Mouse (Mus musculus): Measurements from ENCODE around the gene Gramd1b. TPM values are rescaled to one million over a fixed set of nuclear protein-coding genes. Genes with fewer than 3 reads are reported as not detected.
A peak's percentile ranks its signal among the peaks of the same experiment; 100 is the strongest.

The Gramd1b gene
- polyA plus RNA-seq, 1 experiment from 2014 or later = 2.2 TPM

- peak overlapping the region; percentile 55 for H3K4me3 ChIP-seq (ENCODE audit: low read depth, low read length)
- peaks cover 3% of the 10 kb centered on the region; the same call in 1 of the 2 replicates for H3K4me1 ChIP-seq (ENCODE audit: insufficient read depth, low read depth, low read length)
- TF ChIP-seq EP300 (IDR thresholded peaks at IDR 0.05) (no peak), CTCF (IDR thresholded peaks at IDR 0.05) (no peak)
- peak overlapping the region; percentile 79 for H3K27ac ChIP-seq (ENCODE audit: low read length)
- no peaks in the 10 kb centered on the region for H3K36me3 ChIP-seq (ENCODE audit: insufficient read depth, low read length)
- WGBS = 5% methylated on average over 7 of the region's 7 CpGs
- H3K9me3 ChIP-seq (ENCODE audit: low read length) = no peaks in the 10 kb centered on the region
- peak; percentile 85 for DNase-seq (ENCODE audit: low spot score)
- no peaks in the 10 kb centered on the region for H3K27me3 ChIP-seq (replicated peaks; ENCODE audit: insufficient read depth, low read length)
- peak overlapping the region; percentile 100 for H3K4me2 ChIP-seq (replicated peaks; ENCODE audit: low read depth, low read length)
- peak overlapping the region; percentile 50 for H3K9ac ChIP-seq (replicated peaks; ENCODE audit: low read depth)
- ATAC-seq = peak; percentile 84
These were observed 75.0 kb downstream of the Gramd1b start for GRCm38 (mm10) chr9:40456191-40456590.

DNA sequence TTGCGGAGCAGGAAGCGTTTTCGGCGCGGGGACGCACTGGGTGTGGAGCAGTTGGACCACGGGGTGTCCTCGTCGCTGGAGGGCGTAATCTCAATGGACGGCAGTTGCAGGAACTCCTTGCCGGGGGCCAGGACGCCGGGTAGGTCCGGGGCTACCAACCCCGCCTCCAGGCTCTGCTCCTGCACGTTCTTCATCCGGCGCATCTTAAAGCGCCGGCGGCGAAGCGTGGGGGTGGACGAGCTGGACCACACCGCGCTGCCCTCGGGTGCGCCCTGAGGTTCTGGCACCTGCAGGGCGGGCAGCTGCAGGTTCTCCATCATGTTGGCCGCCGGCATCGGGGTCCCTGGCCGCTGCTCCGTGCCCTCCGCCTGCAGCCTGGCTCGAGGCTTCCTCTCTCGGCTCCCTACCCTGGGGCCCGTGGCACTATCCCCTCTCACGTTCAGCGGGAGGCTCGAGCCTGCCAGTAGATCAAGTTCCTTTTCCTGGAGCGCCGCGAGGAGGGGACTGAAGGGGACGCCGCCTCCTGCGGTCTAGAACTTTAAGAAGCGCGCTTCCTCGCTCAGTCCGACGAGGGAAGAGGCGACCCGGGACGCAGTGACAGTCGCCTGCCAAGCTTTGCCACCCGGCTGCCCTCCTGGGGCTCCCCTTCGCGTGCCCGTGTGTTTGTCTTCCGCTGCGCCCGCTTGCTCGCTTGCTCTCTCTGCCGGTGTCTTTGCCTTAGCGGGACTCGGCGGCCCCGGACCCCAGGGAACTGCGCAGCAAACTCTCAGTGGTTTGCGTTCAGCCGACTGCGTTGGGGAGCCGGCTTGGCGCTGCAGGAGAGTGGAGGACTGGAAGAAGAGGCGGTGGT lies 75.6 kb downstream of the Gramd1b start:
- TF ChIP-seq EP300 (IDR thresholded peaks at IDR 0.05) (no peak), CTCF (IDR thresholded peaks at IDR 0.05) (peak; percentile 48)
- Histone ChIP-seq H3K27ac (ENCODE audit: low read length) (peak overlapping the region; percentile 79), H3K4me3 (ENCODE audit: low read depth, low read length) (peak overlapping the region; percentile 55), H3K9ac (replicated peaks; ENCODE audit: low read depth) (peak overlapping the region; percentile 50), H3K4me2 (replicated peaks; ENCODE audit: low read depth, low read length) (peak overlapping the region; percentile 100), H3K9me3 (ENCODE audit: low read length) (no peaks in the 10 kb centered on the region), H3K4me1 (ENCODE audit: insufficient read depth, low read depth, low read length) (peaks cover 3% of the 10 kb centered on the region; the same call in 1 of the 2 replicates), H3K36me3 (ENCODE audit: insufficient read depth, low read length) (no peaks in the 10 kb centered on the region), H3K27me3 (replicated peaks; ENCODE audit: insufficient read depth, low read length) (no peaks in the 10 kb centered on the region)
- peak; percentile 66 for ATAC-seq
- DNase-seq (ENCODE audit: low spot score) = peak; percentile 76
- WGBS = under 1% methylated on average over 59 of the region's 77 CpGs

GRCm38 (mm10) chr9:40455020-40455335 lies 76.2 kb downstream of the Gramd1b start:
- Histone ChIP-seq H3K9ac (replicated peaks; ENCODE audit: low read depth) (peak overlapping the region; percentile 50), H3K9me3 (ENCODE audit: low read length) (no peaks in the 10 kb centered on the region), H3K27me3 (replicated peaks; ENCODE audit: insufficient read depth, low read length) (no peaks in the 10 kb centered on the region), H3K4me1 (ENCODE audit: insufficient read depth, low read depth, low read length) (peaks cover 3% of the 10 kb centered on the region; the same call in 1 of the 2 replicates), H3K4me3 (ENCODE audit: low read depth, low read length) (peak overlapping the region; percentile 55), H3K4me2 (replicated peaks; ENCODE audit: low read depth, low read length) (peak overlapping the region; percentile 100), H3K36me3 (ENCODE audit: insufficient read depth, low read length) (no peaks in the 10 kb centered on the region), H3K27ac (ENCODE audit: low read length) (no peak overlapping the region)
- WGBS = under 1% methylated on average over 8 of the region's 8 CpGs
- DNase-seq (ENCODE audit: low spot score) (no peak), ATAC-seq (no peak; the same call in 1 of the 2 replicates)
- TF ChIP-seq EP300 (IDR thresholded peaks at IDR 0.05) (no peak), CTCF (IDR thresholded peaks at IDR 0.05) (no peak)

GRCm38 (mm10) chr9:40453889-40454288 lies 77.3 kb downstream of the Gramd1b start:
- no peak for DNase-seq (ENCODE audit: low spot score)
- Histone ChIP-seq H3K9ac (replicated peaks; ENCODE audit: low read depth) (no peak overlapping the region), H3K4me2 (replicated peaks; ENCODE audit: low read depth, low read length) (no peak overlapping the region), H3K4me3 (ENCODE audit: low read depth, low read length) (no peak overlapping the region), H3K9me3 (ENCODE audit: low read length) (no peaks in the 10 kb centered on the region), H3K27me3 (replicated peaks; ENCODE audit: insufficient read depth, low read length) (no peaks in the 10 kb centered on the region), H3K36me3 (ENCODE audit: insufficient read depth, low read length) (no peaks in the 10 kb centered on the region), H3K4me1 (ENCODE audit: insufficient read depth, low read depth, low read length) (peaks cover 3% of the 10 kb centered on the region; the same call in 1 of the 2 replicates), H3K27ac (ENCODE audit: low read length) (no peak overlapping the region)
- WGBS = 83% methylated on average over 6 of the region's 6 CpGs
- no peak for ATAC-seq
- TF ChIP-seq CTCF (IDR thresholded peaks at IDR 0.05) = no peak
- no peak for TF ChIP-seq EP300 (IDR thresholded peaks at IDR 0.05)

DNA sequence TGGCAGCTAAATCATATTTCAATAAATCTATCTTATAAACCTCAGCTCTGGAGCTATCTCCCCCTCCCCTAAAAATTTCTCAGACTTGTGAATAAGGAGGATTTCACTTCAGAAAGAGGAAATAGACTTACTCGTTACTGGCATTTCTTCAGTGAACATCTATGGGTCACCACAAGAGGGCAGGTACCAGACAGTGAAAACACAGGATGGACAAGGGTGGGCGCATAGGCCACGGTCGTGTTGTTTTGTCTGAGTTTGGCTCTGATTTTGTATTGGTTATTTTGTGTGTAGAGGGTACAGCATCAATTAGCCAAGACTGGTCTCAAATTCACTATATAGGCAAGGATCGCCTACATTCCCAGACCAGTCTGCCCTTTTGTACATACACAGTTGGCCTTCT lies 79.0 kb downstream of the Gramd1b start:
- Histone ChIP-seq H3K9me3 (ENCODE audit: low read length) (no peaks in the 10 kb centered on the region), H3K27ac (ENCODE audit: low read length) (no peak overlapping the region), H3K4me1 (ENCODE audit: insufficient read depth, low read depth, low read length) (peaks cover 3% of the 10 kb centered on the region; the same call in 1 of the 2 replicates), H3K36me3 (ENCODE audit: insufficient read depth, low read length) (no peaks in the 10 kb centered on the region), H3K9ac (replicated peaks; ENCODE audit: low read depth) (no peak overlapping the region), H3K4me3 (ENCODE audit: low read depth, low read length) (no peak overlapping the region), H3K27me3 (replicated peaks; ENCODE audit: insufficient read depth, low read length) (no peaks in the 10 kb centered on the region), H3K4me2 (replicated peaks; ENCODE audit: low read depth, low read length) (no peak overlapping the region)
- 62% methylated on average over 5 of the region's 5 CpGs for WGBS
- DNase-seq (ENCODE audit: low spot score) (no peak), ATAC-seq (no peak)
- TF ChIP-seq EP300 (IDR thresholded peaks at IDR 0.05) = no peak
- peak; percentile 58 for TF ChIP-seq CTCF (IDR thresholded peaks at IDR 0.05)

- no peaks in the 10 kb centered on the region for H3K36me3 ChIP-seq (ENCODE audit: insufficient read depth, low read length)
- no peak overlapping the region for H3K9ac ChIP-seq (replicated peaks; ENCODE audit: low read depth)
- H3K9me3 ChIP-seq (ENCODE audit: low read length) = no peaks in the 10 kb centered on the region
- H3K4me2 ChIP-seq (replicated peaks; ENCODE audit: low read depth, low read length) = no peak overlapping the region
- H3K4me1 ChIP-seq (ENCODE audit: insufficient read depth, low read depth, low read length) = no peaks in the 10 kb centered on the region; the same call in 1 of the 2 replicates
- H3K27ac ChIP-seq (ENCODE audit: low read length) = no peak overlapping the region
- TF ChIP-seq EP300 (IDR thresholded peaks at IDR 0.05) (no peak), CTCF (IDR thresholded peaks at IDR 0.05) (no peak)
- ATAC-seq = no peak
- 59% methylated on average over 5 of the region's 5 CpGs for WGBS
- no peaks in the 10 kb centered on the region for H3K27me3 ChIP-seq (replicated peaks; ENCODE audit: insufficient read depth, low read length)
- H3K4me3 ChIP-seq (ENCODE audit: low read depth, low read length) = no peak overlapping the region
- DNase-seq (ENCODE audit: low spot score) = no peak
These were observed 80.4 kb downstream of the Gramd1b start for GRCm38 (mm10) chr9:40450776-40451175.
